Mouse (Mus musculus) liver, adult 2 months (tissue): ENCODE measurements around the gene Hoxa4.

Source experiments
- CTCF ChIP-seq: fragments of 200-500 bp; IDR thresholded peaks from 2 replicates; pipeline ENCODE4 v1.5.1; 2011; ENCODE audit warnings: low read depth, low read length, control low read depth
- POLR2A ChIP-seq: fragments of 200-500 bp; IDR thresholded peaks from 2 replicates; pipeline ENCODE4 v1.6.1; 2011; ENCODE audit warnings: low read length, control low read depth; ENCODE audit not compliant: insufficient read depth; ENCODE audit errors: extremely low read depth

- TF ChIP-seq CTCF (no peak), POLR2A (no peak)
Measured at GRCm38 (mm10) chr6:52170898-52171223, 20.7 kb downstream of the Hoxa4 start.
